Mouse (Mus musculus) stomach, embryonic 16.5 days (tissue): ENCODE data around the gene Cpox. TPM values are rescaled to one million over a fixed set of nuclear protein-coding genes. Genes with fewer than 3 reads are reported as not detected.

Experiments used
- ATAC-seq: fragments of 200-750 bp; cut with Nextera tagmentation; 2 replicates; pipeline ENCODE4 v1.8.0; 2017; ENCODE audit warnings: moderate number of reproducible peaks, moderate TSS enrichment; ENCODE audit not compliant: insufficient read depth, low FRiP score
- H3K27ac ChIP-seq: fragments of 300-500 bp; sonication (generic); 2 replicates; pipeline ENCODE4 v1.5.1; 2014; ENCODE audit warnings: low read length
- H3K27me3 ChIP-seq: fragments of 300-500 bp; sonication (generic); 2 replicates; pipeline ENCODE4 v1.6.1; 2014; ENCODE audit warnings: low read length, control low read depth, mixed read lengths; ENCODE audit not compliant: control insufficient read depth, insufficient read depth
- H3K36me3 ChIP-seq: fragments of 300-500 bp; sonication (generic); 2 replicates; pipeline ENCODE4 v1.6.1; 2014; ENCODE audit warnings: low read length; ENCODE audit not compliant: control insufficient read depth, insufficient read depth
- H3K4me1 ChIP-seq: fragments of 300-500 bp; sonication (generic); 2 replicates; pipeline ENCODE4 v1.6.1; 2014; ENCODE audit warnings: low read length, control low read depth, mixed read lengths; ENCODE audit not compliant: control insufficient read depth, insufficient read depth
- H3K4me2 ChIP-seq: fragments of 300-500 bp; sonication (generic); 2 replicates; pipeline ENCODE4 v1.6.1; 2014; ENCODE audit warnings: low read depth, low read length, mixed read lengths
- H3K4me3 ChIP-seq: fragments of 300-500 bp; sonication (generic); replicated peaks from 2 replicates; pipeline ENCODE4 v1.5.1; 2014; ENCODE audit warnings: mild to moderate bottlenecking, low read length
- H3K9ac ChIP-seq: fragments of 300-500 bp; sonication (generic); 2 replicates; pipeline ENCODE4 v1.6.1; 2014; ENCODE audit warnings: low read length
- H3K9me3 ChIP-seq: fragments of 300-500 bp; sonication (generic); replicated peaks from 2 replicates; pipeline ENCODE4 v1.6.1; 2016; ENCODE audit warnings: low read length, control low read depth; ENCODE audit not compliant: control insufficient read depth
- WGBS: fragments of 180-500 bp; shearing (Covaris S2); extraction: QIAGEN DNeasy Blood & Tissue Kit; methylation state at CpG from one replicate; pipeline ENCODE4 v1.1.7; 2014; 5-methylcytosine and 5-hydroxymethylcytosine counted together
- polyA plus RNA-seq: library from polyadenylated mRNA; unstranded; fragments of >200 nt; fragmentation: Nextera tagmentation; extraction: Ambion mirVana; gene quantifications from 2 replicates; pipeline ENCODE4 v1.2.1, GENCODE M21; 2015

Cpox gene
- polyA plus RNA-seq, 1 experiment from 2014 or later: 40.4 TPM

DNA sequence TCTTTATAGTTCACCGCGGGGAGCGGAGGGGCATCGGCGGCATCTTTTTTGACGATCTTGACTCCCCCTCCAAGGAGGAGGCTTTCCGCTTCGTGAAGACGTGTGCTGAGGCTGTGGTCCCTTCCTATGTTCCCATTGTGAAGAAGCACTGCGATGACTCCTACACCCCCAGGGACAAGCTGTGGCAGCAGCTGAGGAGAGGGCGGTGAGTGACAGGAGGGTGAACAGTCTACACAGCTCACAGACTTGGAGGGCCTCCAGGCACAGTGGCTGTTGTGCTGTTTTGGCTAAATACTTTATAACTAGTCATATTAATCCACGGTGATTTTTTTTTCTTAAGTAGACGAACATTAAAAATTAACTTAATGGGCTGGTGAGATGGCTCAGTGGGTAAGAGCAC is 5.2 kb downstream of the Cpox start:
- Histone ChIP-seq H3K4me2 (no peak overlapping the region), H3K27me3 (no peaks in the 10 kb centered on the region), H3K27ac (no peak overlapping the region), H3K4me3 (no peak overlapping the region), H3K36me3 (peaks cover 19% of the 10 kb centered on the region; the same call in 1 of the 2 replicates), H3K4me1 (peaks cover 4% of the 10 kb centered on the region; the same call in 1 of the 2 replicates), H3K9me3 (no peaks in the 10 kb centered on the region), H3K9ac (no peak overlapping the region)
- no peak for ATAC-seq
- WGBS: 97% methylated on average over 13 of the region's 13 CpGs

DNA sequence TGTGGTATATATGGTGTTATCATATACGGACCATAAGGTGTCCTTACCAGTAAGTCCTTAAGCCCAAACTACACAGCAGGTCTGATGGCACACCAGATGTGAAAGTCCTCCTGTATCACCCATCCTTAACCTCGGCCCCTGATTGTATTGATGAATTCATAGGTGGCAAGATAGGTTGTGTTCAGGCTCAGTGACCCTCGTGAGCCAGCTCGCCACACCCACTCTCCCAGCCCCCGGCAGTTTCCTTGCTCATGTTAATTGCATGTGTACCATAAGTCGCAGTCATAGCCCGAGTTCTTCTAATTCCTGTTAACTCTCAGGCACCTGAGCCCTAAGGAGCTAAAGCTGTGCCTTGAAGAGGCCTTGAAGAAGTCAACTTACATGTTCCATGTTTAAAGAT is 6.1 kb downstream of the Cpox start:
- Histone ChIP-seq H3K27me3 (no peaks in the 10 kb centered on the region), H3K9ac (no peak overlapping the region), H3K4me1 (peaks cover 4% of the 10 kb centered on the region; the same call in 1 of the 2 replicates), H3K27ac (no peak overlapping the region), H3K9me3 (no peaks in the 10 kb centered on the region), H3K36me3 (peaks cover 24% of the 10 kb centered on the region; the same call in 1 of the 2 replicates), H3K4me2 (no peak overlapping the region), H3K4me3 (no peak overlapping the region)
- no peak for ATAC-seq
- WGBS: 90% methylated on average over 7 of the region's 7 CpGs

- Histone ChIP-seq H3K9ac (no peak overlapping the region), H3K9me3 (no peaks in the 10 kb centered on the region), H3K4me3 (no peak overlapping the region), H3K4me2 (no peak overlapping the region), H3K27ac (no peak overlapping the region), H3K36me3 (peaks cover 24% of the 10 kb centered on the region; the same call in 1 of the 2 replicates), H3K4me1 (peaks cover 4% of the 10 kb centered on the region; the same call in 1 of the 2 replicates), H3K27me3 (no peaks in the 10 kb centered on the region)
- no peak for ATAC-seq
- 84% methylated on average over 3 of the region's 3 CpGs for WGBS
Measured at GRCm38 (mm10) chr16:58676633-58677032, 6.5 kb downstream of the Cpox start.

- ATAC-seq: no peak
- WGBS: 87% methylated on average over 5 of the region's 5 CpGs
- Histone ChIP-seq H3K27ac (no peak overlapping the region), H3K4me1 (no peaks in the 10 kb centered on the region), H3K27me3 (no peaks in the 10 kb centered on the region), H3K9ac (no peak overlapping the region), H3K4me2 (no peak overlapping the region), H3K9me3 (no peaks in the 10 kb centered on the region), H3K36me3 (peaks cover 24% of the 10 kb centered on the region; the same call in 1 of the 2 replicates), H3K4me3 (no peak overlapping the region)
Measured at GRCm38 (mm10) chr16:58677491-58677890, 7.4 kb downstream of the Cpox start.

DNA sequence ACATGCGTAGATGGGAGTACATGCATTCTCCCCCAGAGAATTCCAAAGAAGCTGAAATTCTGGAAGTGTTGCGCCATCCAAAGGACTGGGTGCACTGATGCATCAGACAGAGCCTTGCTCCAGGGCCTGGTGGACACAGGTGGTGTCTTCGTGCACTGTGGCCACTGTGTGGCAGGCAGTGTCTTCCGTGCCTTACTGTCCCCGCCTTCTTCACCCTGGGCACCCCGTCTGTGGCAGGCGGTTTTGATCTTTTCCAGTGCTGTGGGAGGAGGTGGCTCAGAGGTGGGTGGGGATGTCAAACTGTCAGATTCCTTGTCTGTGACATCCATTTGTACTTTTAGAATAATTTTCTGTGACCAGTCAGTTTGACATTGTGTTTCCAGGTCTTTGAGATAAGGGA is 8.6 kb downstream of the Cpox start:
- peaks cover 17% of the 10 kb centered on the region; the same call in 1 of the 2 replicates for H3K36me3 ChIP-seq
- WGBS: 74% methylated on average over 7 of the region's 7 CpGs
- H3K27ac ChIP-seq: no peak overlapping the region
- H3K9ac ChIP-seq: no peak overlapping the region
- no peak for ATAC-seq
- no peaks in the 10 kb centered on the region for H3K27me3 ChIP-seq
- no peak overlapping the region for H3K4me3 ChIP-seq
- no peaks in the 10 kb centered on the region for H3K9me3 ChIP-seq
- no peak overlapping the region for H3K4me2 ChIP-seq
- no peaks in the 10 kb centered on the region for H3K4me1 ChIP-seq

- H3K36me3 ChIP-seq: peaks cover 8% of the 10 kb centered on the region; the same call in 1 of the 2 replicates
- H3K27me3 ChIP-seq: no peaks in the 10 kb centered on the region
- H3K9me3 ChIP-seq: no peaks in the 10 kb centered on the region
- no peak overlapping the region for H3K4me2 ChIP-seq
- 89% methylated on average over 6 of the region's 6 CpGs for WGBS
- no peak overlapping the region for H3K4me3 ChIP-seq
- ATAC-seq: no peak
- no peak overlapping the region for H3K9ac ChIP-seq
- no peaks in the 10 kb centered on the region for H3K4me1 ChIP-seq
- H3K27ac ChIP-seq: no peak overlapping the region
Measured at GRCm38 (mm10) chr16:58682046-58682445, 12.0 kb downstream of the Cpox start.

DNA sequence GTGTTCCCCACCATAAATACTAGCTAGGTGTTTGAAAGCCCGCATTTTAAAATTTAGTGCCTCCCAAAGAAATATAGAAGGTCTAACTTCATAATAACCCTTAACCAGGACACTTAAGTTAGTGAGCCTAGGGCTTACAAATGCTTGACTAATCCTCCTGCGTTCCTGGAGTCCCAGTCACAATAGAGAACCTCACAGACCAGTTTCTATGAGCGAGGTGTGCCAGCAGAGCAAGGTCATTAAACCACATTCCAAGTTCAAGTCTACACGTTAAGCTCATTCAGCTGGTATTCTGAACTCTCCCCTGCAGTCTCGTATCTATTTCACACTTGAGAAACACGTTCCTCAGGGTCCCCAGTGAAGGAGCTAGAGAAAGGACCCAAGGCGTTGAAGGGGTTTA is 12.8 kb downstream of the Cpox start:
- Histone ChIP-seq H3K36me3 (peaks cover 8% of the 10 kb centered on the region; the same call in 1 of the 2 replicates), H3K4me1 (no peaks in the 10 kb centered on the region), H3K27me3 (no peaks in the 10 kb centered on the region), H3K9ac (no peak overlapping the region), H3K9me3 (no peaks in the 10 kb centered on the region), H3K4me3 (no peak overlapping the region), H3K4me2 (no peak overlapping the region), H3K27ac (no peak overlapping the region)
- 0 out of 2 replicates have a peak, but pooled peaks have one; percentile 33 for ATAC-seq
- 73% methylated on average over 7 of the region's 7 CpGs for WGBS

- no peaks in the 10 kb centered on the region for H3K9me3 ChIP-seq
- no peak overlapping the region for H3K9ac ChIP-seq
- H3K4me2 ChIP-seq: no peak overlapping the region
- WGBS: 94% methylated on average over 4 of the region's 4 CpGs
- no peak overlapping the region for H3K27ac ChIP-seq
- ATAC-seq: no peak
- no peaks in the 10 kb centered on the region for H3K27me3 ChIP-seq
- peaks cover 5% of the 10 kb centered on the region; the same call in 1 of the 2 replicates for H3K36me3 ChIP-seq
- no peaks in the 10 kb centered on the region for H3K4me1 ChIP-seq
- H3K4me3 ChIP-seq: no peak overlapping the region
Measured at GRCm38 (mm10) chr16:58683911-58684310, 13.8 kb downstream of the Cpox start.

DNA sequence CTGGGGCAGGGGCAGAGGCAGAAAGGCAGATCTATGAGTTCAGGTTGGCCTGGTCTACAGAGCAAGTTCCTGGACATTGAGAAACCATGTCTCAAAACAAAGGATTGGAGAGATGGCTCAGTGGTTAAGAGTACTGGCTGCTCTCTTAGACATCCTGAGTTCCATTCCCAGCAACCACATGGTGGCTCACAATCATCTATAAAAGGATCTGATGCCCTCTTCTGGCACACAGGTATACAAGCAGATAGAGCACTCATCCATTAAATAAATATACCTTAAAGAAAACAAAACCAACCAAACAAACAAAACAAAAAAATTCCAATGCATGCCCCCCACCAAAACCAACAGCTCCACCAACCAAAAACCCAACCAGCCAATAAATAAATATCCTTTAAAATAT is 14.4 kb downstream of the Cpox start:
- H3K4me3 ChIP-seq: no peak overlapping the region
- no peak overlapping the region for H3K4me2 ChIP-seq
- H3K4me1 ChIP-seq: no peaks in the 10 kb centered on the region
- no peaks in the 10 kb centered on the region for H3K9me3 ChIP-seq
- no peaks in the 10 kb centered on the region for H3K27me3 ChIP-seq
- H3K27ac ChIP-seq: no peak overlapping the region
- ATAC-seq: no peak
- no peak overlapping the region for H3K9ac ChIP-seq
- H3K36me3 ChIP-seq: peaks cover 5% of the 10 kb centered on the region; the same call in 1 of the 2 replicates
